Mouse (Mus musculus) ES-E14 (cell line): ENCODE measurements around the gene Cyp27b1. TPM values are rescaled to one million over a fixed set of nuclear protein-coding genes. Genes with fewer than 3 reads are reported as not detected.

Experiments used
- DNase-seq: peaks from one replicate; pipeline ENCODE4 v3.0.0-alpha.2; 2013; ENCODE audit warnings: low read depth, low spot score
- H3K27ac ChIP-seq: 2 replicates; pipeline ENCODE4 v1.5.1; 2012; ENCODE audit warnings: low read depth, mild to moderate bottlenecking, low read length, moderate library complexity, mixed read lengths; ENCODE audit not compliant: poor library complexity, insufficient read depth, severe bottlenecking
- H3K36me3 ChIP-seq: 2 replicates; pipeline ENCODE4 v1.6.1; 2012; ENCODE audit warnings: mild to moderate bottlenecking, low read length, moderate library complexity, mixed read lengths; ENCODE audit not compliant: control insufficient read depth, poor library complexity, insufficient read depth, severe bottlenecking
- H3K4me1 ChIP-seq, 2 experiments: fragments of 150-350 bp in 1 of 2; sonication (generic) in 1 of 2; 2 replicates each; pipeline ENCODE4 v1.6.1; 2012; ENCODE audit warnings: low read length in 2 of 2, mild to moderate bottlenecking in 1 of 2, mixed read lengths in 1 of 2; ENCODE audit not compliant: control insufficient read depth in 2 of 2, insufficient read depth in 2 of 2, poor library complexity in 1 of 2
- H3K4me3 ChIP-seq, 2 experiments: fragments of 150-350 bp in 1 of 2; sonication (generic) in 1 of 2; 2 replicates each; pipeline ENCODE4 v1.5.1; 2012; ENCODE audit warnings: low read length in 2 of 2, low read depth in 1 of 2, mild to moderate bottlenecking in 1 of 2, mixed read lengths in 1 of 2; ENCODE audit not compliant: insufficient read depth in 1 of 2, poor library complexity in 1 of 2, severe bottlenecking in 1 of 2
- H3K9ac ChIP-seq: 2 replicates; pipeline ENCODE4 v1.6.1; 2012; ENCODE audit warnings: low read depth, mild to moderate bottlenecking, low read length, mixed read lengths; ENCODE audit not compliant: poor library complexity, insufficient read depth, severe bottlenecking
- H3K9me3 ChIP-seq: fragments of 150-350 bp; sonication (generic); 2 replicates; pipeline ENCODE4 v1.6.1; 2012; ENCODE audit warnings: low read depth, mild to moderate bottlenecking, low read length; ENCODE audit not compliant: control insufficient read depth, insufficient read depth
- CHD2 ChIP-seq: IDR thresholded peaks from 2 replicates; pipeline ENCODE4 v1.6.1; 2014; ENCODE audit warnings: mild to moderate bottlenecking, low read depth, low read length, inconsistent platforms
- HCFC1 ChIP-seq: IDR thresholded peaks from 2 replicates; pipeline ENCODE4 v1.6.1; 2012; ENCODE audit warnings: low read length, inconsistent platforms, borderline replicate concordance; ENCODE audit not compliant: insufficient read depth
- MAFK ChIP-seq: IDR thresholded peaks from 2 replicates; pipeline ENCODE4 v1.6.1; 2014; ENCODE audit warnings: mild to moderate bottlenecking, low read depth, low read length, inconsistent platforms; ENCODE audit not compliant: insufficient read depth
- ZC3H11A ChIP-seq: IDR thresholded peaks from 2 replicates; pipeline ENCODE4 v1.6.1; 2012; ENCODE audit warnings: low read depth, mild to moderate bottlenecking, inconsistent platforms, low read length, borderline replicate concordance
- ZNF384 ChIP-seq: IDR thresholded peaks from 2 replicates; pipeline ENCODE4 v1.6.1; 2012; ENCODE audit warnings: low read depth, low read length, inconsistent platforms
- in situ Hi-C, 2 experiments: fragments of 600-800 bp; cut with MboI; formaldehyde crosslinking; loops; one replicate each; pipeline ENCODE4 v1.15.1; 2025; ENCODE audit warnings: low sequenced_read_pairs in 2 of 2, inconsistent platforms in 1 of 2; ENCODE audit not compliant: unreplicated experiment in 2 of 2
- total RNA-seq: library from RNA; depleted of rRNA; stranded (reverse); fragments of 300-350 nt; gene quantifications from 2 replicates; pipeline ENCODE4 v1.2.3, GENCODE M21; 2012

Cyp27b1 gene
- total RNA-seq, 1 experiment: 0.40 TPM

GRCm38 (mm10) chr10:127081996-127082620, 34.1 kb downstream of the Cyp27b1 start:
- no peak overlapping the region for H3K4me3 ChIP-seq
- H3K4me1 ChIP-seq: peaks cover 0 to 12% of the 10 kb centered on the region in 2 experiments; a peak in 1 of 4 replicates
- TF ChIP-seq CHD2 (no peak), MAFK (no peak), ZC3H11A (no peak), HCFC1 (no peak), ZNF384 (no peak)
- no peak overlapping the region for H3K9ac ChIP-seq
- no peaks in the 10 kb centered on the region for H3K9me3 ChIP-seq
- in situ Hi-C loops: no loop called here
- no peak overlapping the region for H3K27ac ChIP-seq
- no peak for DNase-seq
- no peaks in the 10 kb centered on the region for H3K36me3 ChIP-seq

- TF ChIP-seq HCFC1 (no peak), MAFK (no peak), ZC3H11A (no peak), CHD2 (no peak), ZNF384 (no peak)
- H3K4me3 ChIP-seq: no peak overlapping the region
- peaks cover 0 to 9% of the 10 kb centered on the region in 2 experiments; a peak in 1 of 4 replicates for H3K4me1 ChIP-seq
- no peaks in the 10 kb centered on the region for H3K36me3 ChIP-seq
- in situ Hi-C loops: no loop called here
- no peak for DNase-seq
- H3K9ac ChIP-seq: no peak overlapping the region
- no peaks in the 10 kb centered on the region for H3K9me3 ChIP-seq
- no peak overlapping the region for H3K27ac ChIP-seq
Observed at GRCm38 (mm10) chr10:127083292-127083914, 35.4 kb downstream of the Cyp27b1 start.

DNA sequence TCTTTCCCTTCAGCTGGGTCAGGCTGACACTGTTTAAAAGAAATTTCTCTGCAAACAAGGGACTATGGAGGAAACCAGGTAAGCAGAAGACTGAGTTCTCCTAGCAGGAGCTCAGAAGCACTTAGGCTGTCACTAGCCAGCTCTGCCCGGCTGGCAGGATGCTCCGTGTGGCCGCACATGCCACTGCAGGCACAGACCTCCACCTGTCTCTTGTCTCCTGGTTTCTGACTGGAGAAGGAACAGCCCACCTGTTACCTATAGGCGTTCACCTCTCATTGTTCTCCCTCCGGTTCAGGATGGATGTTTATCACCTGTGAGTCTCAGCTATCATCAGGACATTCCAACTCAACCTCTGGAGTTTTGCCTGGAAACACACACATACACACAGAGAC, 35.9 kb downstream of the Cyp27b1 start:
- in situ Hi-C loops: no loop called here
- Histone ChIP-seq H3K4me3 (no peak overlapping the region), H3K36me3 (no peaks in the 10 kb centered on the region), H3K9ac (no peak overlapping the region), H3K27ac (no peak overlapping the region), H3K4me1 (peaks cover 0 to 9% of the 10 kb centered on the region in 2 experiments; a peak in 1 of 4 replicates), H3K9me3 (no peaks in the 10 kb centered on the region)
- no peak for TF ChIP-seq ZNF384
- TF ChIP-seq ZC3H11A: no peak
- no peak for TF ChIP-seq CHD2
- no peak for TF ChIP-seq MAFK
- no peak for TF ChIP-seq HCFC1
- no peak for DNase-seq

DNA sequence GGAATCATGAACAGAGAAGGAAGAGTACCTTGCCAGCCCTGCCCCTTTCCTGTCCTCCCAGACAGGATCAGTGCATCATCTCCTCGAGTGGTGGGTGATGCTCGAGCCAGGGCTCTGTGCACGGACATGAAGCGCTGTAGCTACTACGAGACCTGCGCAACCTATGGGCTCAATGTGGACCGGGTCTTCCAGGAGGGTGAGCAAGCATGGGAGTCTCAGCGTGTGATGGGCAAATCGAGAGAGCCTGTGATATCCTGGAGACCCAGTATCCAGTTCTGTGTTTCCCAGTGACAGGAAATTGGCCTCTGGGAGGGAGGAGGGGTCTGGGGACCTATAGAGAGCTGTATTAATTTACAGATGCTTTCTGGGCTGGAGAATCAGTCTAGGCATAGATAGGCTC, 37.0 kb downstream of the Cyp27b1 start:
- Histone ChIP-seq H3K9me3 (no peaks in the 10 kb centered on the region), H3K4me1 (peaks cover 0 to 9% of the 10 kb centered on the region in 2 experiments; a peak in 1 of 4 replicates), H3K4me3 (no peak overlapping the region), H3K27ac (no peak overlapping the region), H3K36me3 (no peaks in the 10 kb centered on the region), H3K9ac (no peak overlapping the region)
- in situ Hi-C loops: no loop called here
- no peak for DNase-seq
- TF ChIP-seq MAFK (no peak), CHD2 (no peak), ZC3H11A (no peak), HCFC1 (no peak), ZNF384 (no peak)
